Comparison of ENCODE assay signal across 26 mouse cellular contexts in genomic region chr19:28879476-28879875, GRCm38 (mm10). TPM values are rescaled to one million over a fixed set of nuclear protein-coding genes. Genes with fewer than 3 reads are reported as not detected.
A peak's percentile ranks its signal among the peaks of the same experiment; 100 is the strongest.
DNase-seq lines count a peak whose midpoint lies in the region; ATAC-seq lines count a peak whose summit lies in the region.
"Had no signal": no experiment of that assay in that cellular context is flagged by ENCODE, and none has a peak within 500 bp of the region (broad histone marks: within the 10 kb centered on the region; RNA-seq: fewer than 3 reads in every experiment).

No protein-coding gene starts in this region.

- H3K27ac ChIP-seq in kidney, embryonic 16.5 days (ENCODE audit: low read length) = no peak overlapping the region
- H3K27ac ChIP-seq: embryonic facial prominence, embryonic 13.5 days; forebrain, embryonic 10.5 days; forebrain, embryonic 15.5 days; limb, embryonic 13.5 days; lung, embryonic 15.5 days; midbrain, embryonic 13.5 days; neural tube, embryonic 15.5 days; stomach, postnatal 0 days had no signal

- no peaks in the 10 kb centered on the region for H3K4me1 ChIP-seq in kidney, embryonic 16.5 days (ENCODE audit: insufficient read depth, low read length)
- H3K4me1 ChIP-seq: forebrain, embryonic 15.5 days; limb, embryonic 13.5 days; neural tube, embryonic 15.5 days had no signal

- 94% methylated on average over 2 of the region's 2 CpGs for WGBS in kidney, embryonic 16.5 days

- H3K9ac ChIP-seq in kidney, embryonic 16.5 days (replicated peaks; ENCODE audit: low read length) = no peak overlapping the region
- H3K9ac ChIP-seq: embryonic facial prominence, embryonic 13.5 days; forebrain, embryonic 15.5 days; limb, embryonic 13.5 days; lung, embryonic 15.5 days; midbrain, embryonic 13.5 days; neural tube, embryonic 15.5 days had no signal

- DNase-seq in cerebellum, postnatal 14 days = peak; percentile 26 to 35
- no peak for DNase-seq in cerebellum, postnatal 36 days
- DNase-seq in kidney, adult 8-10 months = peak; percentile 45 to 58
- peak; percentile 9 for DNase-seq in adipocyte (ENCODE audit: low spot score)
- DNase-seq in kidney, postnatal 10 days = peak; percentile 22
- DNase-seq in thymus, postnatal 25 days = no peak
- DNase-seq: adrenal gland, postnatal 25 days; cerebellum, adult 18-20 months; layer of hippocampus, adult 9-11 months; lung, postnatal 4 days; right cerebral cortex, postnatal 4 days; thymus, adult 18-20 months; thymus, postnatal 4 days had no signal

- no peaks in the 10 kb centered on the region for H3K9me3 ChIP-seq in kidney, embryonic 16.5 days (ENCODE audit: low read length)
- H3K9me3 ChIP-seq: embryonic facial prominence, embryonic 13.5 days; forebrain, embryonic 10.5 days; forebrain, embryonic 15.5 days; limb, embryonic 13.5 days; lung, embryonic 15.5 days; megakaryocyte, embryonic 14.5 days; midbrain, embryonic 13.5 days; neural tube, embryonic 15.5 days had no signal

- no peak for ATAC-seq in kidney, embryonic 16.5 days (ENCODE audit: low FRiP score, low TSS enrichment)
- ATAC-seq in CD4-positive, CD25-positive, alpha-beta regulatory T cell, adult 4 months = no peak
- ATAC-seq: forebrain, embryonic 15.5 days; hindbrain, embryonic 16.5 days; midbrain, embryonic 13.5 days had no signal

- H3K27me3 ChIP-seq in kidney, embryonic 16.5 days (ENCODE audit: insufficient read depth, low read length) = no peaks in the 10 kb centered on the region
- H3K27me3 ChIP-seq: embryonic facial prominence, embryonic 13.5 days; forebrain, embryonic 15.5 days; limb, embryonic 13.5 days; lung, embryonic 15.5 days; midbrain, embryonic 13.5 days; neural tube, embryonic 15.5 days had no signal

- H3K4me3 ChIP-seq in kidney, embryonic 16.5 days (ENCODE audit: low read length) = no peak overlapping the region
- H3K4me3 ChIP-seq: embryonic facial prominence, embryonic 13.5 days; forebrain, embryonic 10.5 days; forebrain, embryonic 15.5 days; limb, embryonic 13.5 days; lung, embryonic 15.5 days; megakaryocyte, embryonic 14.5 days; midbrain, embryonic 13.5 days; neural tube, embryonic 15.5 days had no signal

- no peak overlapping the region for H3K4me2 ChIP-seq in kidney, embryonic 16.5 days (replicated peaks; ENCODE audit: low read depth, low read length)
- H3K4me2 ChIP-seq: embryonic facial prominence, embryonic 13.5 days; forebrain, embryonic 15.5 days; limb, embryonic 13.5 days; liver, embryonic 11.5 days; lung, embryonic 15.5 days; midbrain, embryonic 13.5 days; neural tube, embryonic 15.5 days had no signal

- H3K36me3 ChIP-seq in kidney, embryonic 16.5 days (ENCODE audit: insufficient read depth, low read length) = no peaks in the 10 kb centered on the region
- H3K36me3 ChIP-seq: embryonic facial prominence, embryonic 13.5 days; forebrain, embryonic 10.5 days; forebrain, embryonic 15.5 days; limb, embryonic 13.5 days; lung, embryonic 15.5 days; midbrain, embryonic 13.5 days had no signal

RNA-seq across cellular contexts. Expression of gene Slc1a1, which starts 44.6 kb away (rescaled TPM):
- 7.0 and 7.9 TPM in 2 replicates for polyA plus RNA-seq in kidney, embryonic 16.5 days (2015; fragmentation: Nextera tagmentation; extraction: Ambion mirVana)
- under 1 TPM in 1 of 2 experiments, not detected in 1; 0.43 TPM for polyA plus RNA-seq in CD4-positive, CD25-positive, alpha-beta regulatory T cell, adult 4 months (2017; shearing (Covaris generic))

Comparison
In these comparisons a context has a peak if more than half of its experiments do, and no peak if none do; other contexts are left out.
1. DNase-seq: peak in cerebellum, postnatal 14 days (2 of 2), kidney, adult 8-10 months (2 of 2), adipocyte (single experiment) and kidney, postnatal 10 days (single experiment); none in cerebellum, postnatal 36 days (0 of 2) and thymus, postnatal 25 days (single experiment).